Mouse (Mus musculus) neural tube, embryonic 12.5 days (tissue): ENCODE data around the gene Gad1. TPM values are rescaled to one million over a fixed set of nuclear protein-coding genes. Genes with fewer than 3 reads are reported as not detected.
A peak's percentile ranks its signal among the peaks of the same experiment; 100 is the strongest.

Source experiments
- ATAC-seq: fragments of 200-750 bp; cut with Nextera tagmentation; 2 replicates; pipeline ENCODE4 v1.8.0; 2017; ENCODE audit warnings: low read depth, mild to moderate bottlenecking, moderate TSS enrichment, moderate library complexity; ENCODE audit not compliant: low FRiP score
- H3K27ac ChIP-seq: fragments of 300-500 bp; sonication (generic); 2 replicates; pipeline ENCODE4 v1.5.1; 2016
- H3K27me3 ChIP-seq: fragments of 300-500 bp; sonication (generic); replicated peaks from 2 replicates; pipeline ENCODE4 v1.6.1; 2016; ENCODE audit warnings: mild to moderate bottlenecking
- H3K36me3 ChIP-seq: fragments of 300-500 bp; sonication (generic); 2 replicates; pipeline ENCODE4 v1.6.1; 2016; ENCODE audit warnings: mild to moderate bottlenecking
- H3K4me1 ChIP-seq: fragments of 300-500 bp; sonication (generic); 2 replicates; pipeline ENCODE4 v1.6.1; 2016
- H3K4me2 ChIP-seq: fragments of 300-500 bp; sonication (generic); replicated peaks from 2 replicates; pipeline ENCODE4 v1.6.1; 2016; ENCODE audit warnings: mild to moderate bottlenecking
- H3K4me3 ChIP-seq: fragments of 300-500 bp; sonication (generic); 2 replicates; pipeline ENCODE4 v1.5.1; 2016
- H3K9ac ChIP-seq: fragments of 300-500 bp; sonication (generic); 2 replicates; pipeline ENCODE4 v1.6.1; 2016; ENCODE audit warnings: mild to moderate bottlenecking
- H3K9me3 ChIP-seq: fragments of 300-500 bp; sonication (generic); 2 replicates; pipeline ENCODE4 v1.6.1; 2016; ENCODE audit warnings: mild to moderate bottlenecking
- WGBS: fragments of 180-500 bp; shearing (Covaris S2); methylation state at CpG from one replicate; pipeline ENCODE4 v1.1.7; 2016; 5-methylcytosine and 5-hydroxymethylcytosine counted together
- polyA plus RNA-seq: library from polyadenylated mRNA; unstranded; fragments of >200 nt; fragmentation: Nextera tagmentation; extraction: Ambion mirVana; gene quantifications from 2 replicates; pipeline ENCODE4 v1.2.1, GENCODE M21; 2016

Gene Gad1
- polyA plus RNA-seq, 1 experiment from 2014 or later = 17.2 TPM

GRCm38 (mm10) chr2:70640968-70641367 is 88.1 kb downstream of the Gad1 start:
- no peak overlapping the region for H3K9ac ChIP-seq
- no peak overlapping the region for H3K4me3 ChIP-seq
- H3K4me2 ChIP-seq = no peak overlapping the region
- H3K4me1 ChIP-seq = peaks cover 15% of the 10 kb centered on the region
- H3K36me3 ChIP-seq = no peaks in the 10 kb centered on the region
- no peaks in the 10 kb centered on the region; the same call in 1 of the 2 replicates for H3K9me3 ChIP-seq
- no peak for ATAC-seq
- no peaks in the 10 kb centered on the region for H3K27me3 ChIP-seq
- H3K27ac ChIP-seq = no peak overlapping the region

- no peak for ATAC-seq
- no peaks in the 10 kb centered on the region for H3K36me3 ChIP-seq
- H3K4me1 ChIP-seq = peaks cover 15% of the 10 kb centered on the region
- WGBS = 21% methylated on average over 16 of the region's 16 CpGs
- no peak overlapping the region for H3K9ac ChIP-seq
- H3K27me3 ChIP-seq = no peaks in the 10 kb centered on the region
- no peak overlapping the region for H3K4me3 ChIP-seq
- H3K4me2 ChIP-seq = peak overlapping the region; percentile 9; the same call in 1 of the 2 replicates
- H3K9me3 ChIP-seq = no peaks in the 10 kb centered on the region
- H3K27ac ChIP-seq = 0 out of 2 replicates have a peak overlapping the region, but pooled peaks have one; percentile 42
Observed at GRCm38 (mm10) chr2:70642971-70643565, 90.2 kb downstream of the Gad1 start.

- Histone ChIP-seq H3K9me3 (no peaks in the 10 kb centered on the region), H3K9ac (no peak overlapping the region), H3K4me1 (peaks cover 15% of the 10 kb centered on the region), H3K27me3 (no peaks in the 10 kb centered on the region), H3K27ac (no peak overlapping the region), H3K4me2 (no peak overlapping the region), H3K36me3 (no peaks in the 10 kb centered on the region), H3K4me3 (no peak overlapping the region)
- WGBS = 80% methylated on average over 6 of the region's 6 CpGs
- ATAC-seq = no peak
Observed at GRCm38 (mm10) chr2:70645266-70645780, 92.5 kb downstream of the Gad1 start.

- H3K27me3 ChIP-seq = no peaks in the 10 kb centered on the region
- 23% methylated on average over 4 of the region's 4 CpGs for WGBS
- no peak overlapping the region for H3K9ac ChIP-seq
- H3K4me3 ChIP-seq = no peak overlapping the region
- no peak overlapping the region for H3K27ac ChIP-seq
- H3K36me3 ChIP-seq = no peaks in the 10 kb centered on the region
- ATAC-seq = no peak
- H3K9me3 ChIP-seq = no peaks in the 10 kb centered on the region
- no peak overlapping the region for H3K4me2 ChIP-seq
- peaks cover 11% of the 10 kb centered on the region for H3K4me1 ChIP-seq
Observed at GRCm38 (mm10) chr2:70647681-70648080, 94.8 kb downstream of the Gad1 start.

- no peaks in the 10 kb centered on the region for H3K9me3 ChIP-seq
- no peak for ATAC-seq
- H3K36me3 ChIP-seq = no peaks in the 10 kb centered on the region
- no peak overlapping the region for H3K4me2 ChIP-seq
- H3K9ac ChIP-seq = no peak overlapping the region
- no peak overlapping the region for H3K27ac ChIP-seq
- peaks cover 6% of the 10 kb centered on the region; the same call in 1 of the 2 replicates for H3K4me1 ChIP-seq
- no peak overlapping the region for H3K4me3 ChIP-seq
- WGBS = 93% methylated on average over 5 of the region's 5 CpGs
- H3K27me3 ChIP-seq = no peaks in the 10 kb centered on the region
Observed at GRCm38 (mm10) chr2:70648271-70648670, 95.4 kb downstream of the Gad1 start.

- Histone ChIP-seq H3K27me3 (no peaks in the 10 kb centered on the region), H3K4me3 (no peak overlapping the region), H3K36me3 (no peaks in the 10 kb centered on the region), H3K27ac (no peak overlapping the region), H3K4me2 (no peak overlapping the region), H3K9ac (no peak overlapping the region), H3K4me1 (no peaks in the 10 kb centered on the region), H3K9me3 (no peaks in the 10 kb centered on the region)
- ATAC-seq = no peak
- WGBS = 91% methylated on average over 4 of the region's 4 CpGs
Observed at GRCm38 (mm10) chr2:70649471-70649870, 96.6 kb downstream of the Gad1 start.

Other genes starting within 250 kb of the Gad1 start
- gene Sp5, start 78.1 kb upstream of the Gad1 start, polyA plus RNA-seq = 3.9 and 5.2 TPM in 2 replicates
- gene Erich2, start 44.3 kb upstream of the Gad1 start, polyA plus RNA-seq = 0.73 and 1.4 TPM in 2 replicates
- gene Gorasp2, start 108.5 kb downstream of the Gad1 start, polyA plus RNA-seq = 128 and 131 TPM in 2 replicates
- 4.6 and 4.8 TPM in 2 replicates for gene Gm26558, start 109.0 kb downstream of the Gad1 start, polyA plus RNA-seq